Mouse (Mus musculus) spleen, adult 18-20 months (tissue): Measurements from ENCODE around the gene Akap13.
A peak's percentile ranks its signal among the peaks of the same experiment; 100 is the strongest.

Source experiments
- DNase-seq, 2 experiments: peaks; one replicate each; pipeline ENCODE4 v3.0.0; 2022; ENCODE audit warnings: mixed read lengths in 2 of 2

The Akap13 gene

GRCm38 (mm10) chr7:75686046-75686826 lies 230.9 kb downstream of the Akap13 start:
- no peak for DNase-seq

DNA sequence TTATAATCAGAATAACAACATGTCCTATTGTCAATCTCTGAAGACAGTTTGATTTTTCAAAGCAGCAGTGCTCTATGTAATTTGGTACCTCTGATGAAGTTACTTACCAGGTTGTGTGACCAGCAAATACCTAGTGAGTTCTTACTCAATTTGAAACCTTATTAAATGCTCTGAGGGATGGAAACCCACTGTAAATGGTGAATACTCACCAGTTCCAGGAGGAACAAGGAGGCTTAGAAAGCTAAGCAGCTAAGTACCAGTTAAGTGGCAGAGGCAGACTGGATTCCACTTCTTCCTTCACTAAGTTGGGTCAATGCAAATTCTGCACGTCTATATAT lies 231.5 kb downstream of the Akap13 start:
- no peak for DNase-seq

DNA sequence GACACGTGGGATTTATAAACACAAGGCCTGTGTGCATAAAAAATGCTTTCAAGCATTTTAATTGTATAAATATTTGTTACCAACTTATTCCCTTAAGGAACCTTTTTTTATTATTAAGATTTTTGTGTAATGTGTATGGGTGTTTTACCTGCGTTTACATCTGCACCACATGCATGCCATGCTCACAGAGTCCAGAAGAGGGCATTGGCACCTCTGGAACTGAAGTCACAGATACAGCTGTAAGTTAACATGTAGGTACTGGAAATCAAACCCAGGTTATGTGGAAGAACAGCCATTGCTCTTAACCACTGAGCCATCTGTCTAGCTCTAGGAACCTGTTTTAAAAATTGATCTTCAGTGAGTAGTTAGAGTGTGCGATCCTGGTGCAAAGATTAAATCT lies 232.8 kb downstream of the Akap13 start:
- DNase-seq, result no peak

GRCm38 (mm10) chr7:75694777-75695176 lies 239.4 kb downstream of the Akap13 start:
- DNase-seq, result no peak

GRCm38 (mm10) chr7:75699836-75700235 lies 244.5 kb downstream of the Akap13 start:
- DNase-seq, result no peak

DNA sequence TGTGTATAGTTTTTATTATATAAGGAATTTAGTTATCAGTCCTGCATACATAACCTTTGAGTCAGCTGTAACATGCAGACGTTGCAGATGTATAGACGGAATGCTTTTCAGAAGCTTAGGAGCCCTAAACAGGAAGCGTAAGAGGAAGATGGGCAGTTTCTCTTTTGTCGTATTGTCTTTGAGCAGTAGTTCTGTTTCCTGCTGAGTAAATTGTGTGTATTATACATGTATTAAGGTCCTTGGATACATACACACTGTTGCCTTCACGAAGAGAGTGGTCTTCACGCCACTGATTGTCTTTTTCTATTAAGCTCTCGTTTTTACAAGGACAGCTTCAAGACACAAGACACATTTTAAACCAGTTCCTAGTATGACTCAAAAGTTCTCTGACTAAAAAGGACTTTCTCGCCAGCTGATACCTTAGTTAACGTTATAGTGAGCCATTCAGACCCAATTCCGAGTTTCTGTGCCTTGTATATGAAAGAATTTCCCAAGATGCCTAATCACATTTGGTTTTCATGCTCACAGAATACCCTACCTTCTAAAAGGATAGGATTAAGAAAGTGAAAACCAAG lies 245.5 kb downstream of the Akap13 start:
- no peak for DNase-seq

- peak; percentile 48 to 49 for DNase-seq
These were observed 246.4 kb downstream of the Akap13 start for GRCm38 (mm10) chr7:75701761-75702160.

DNA sequence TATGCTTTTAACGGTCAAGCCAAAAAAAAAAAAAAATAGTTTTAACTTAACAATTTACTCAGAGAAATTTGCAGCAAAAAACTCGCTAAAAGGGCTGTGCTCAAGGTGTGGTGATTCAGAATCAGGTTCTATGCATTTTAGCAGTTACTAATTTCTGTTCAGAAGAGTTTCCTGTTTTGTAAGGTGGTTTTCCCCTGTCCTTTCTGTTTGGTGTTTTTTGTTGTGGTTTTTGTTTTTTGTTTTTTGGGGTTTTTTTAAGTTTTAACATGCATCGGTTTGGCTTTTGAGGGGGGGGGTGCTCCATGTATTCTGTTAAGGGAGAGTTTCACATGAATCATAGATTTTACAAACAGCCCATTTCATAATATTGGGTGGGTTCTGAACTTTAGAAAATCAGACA lies 247.0 kb downstream of the Akap13 start:
- no peak for DNase-seq

DNA sequence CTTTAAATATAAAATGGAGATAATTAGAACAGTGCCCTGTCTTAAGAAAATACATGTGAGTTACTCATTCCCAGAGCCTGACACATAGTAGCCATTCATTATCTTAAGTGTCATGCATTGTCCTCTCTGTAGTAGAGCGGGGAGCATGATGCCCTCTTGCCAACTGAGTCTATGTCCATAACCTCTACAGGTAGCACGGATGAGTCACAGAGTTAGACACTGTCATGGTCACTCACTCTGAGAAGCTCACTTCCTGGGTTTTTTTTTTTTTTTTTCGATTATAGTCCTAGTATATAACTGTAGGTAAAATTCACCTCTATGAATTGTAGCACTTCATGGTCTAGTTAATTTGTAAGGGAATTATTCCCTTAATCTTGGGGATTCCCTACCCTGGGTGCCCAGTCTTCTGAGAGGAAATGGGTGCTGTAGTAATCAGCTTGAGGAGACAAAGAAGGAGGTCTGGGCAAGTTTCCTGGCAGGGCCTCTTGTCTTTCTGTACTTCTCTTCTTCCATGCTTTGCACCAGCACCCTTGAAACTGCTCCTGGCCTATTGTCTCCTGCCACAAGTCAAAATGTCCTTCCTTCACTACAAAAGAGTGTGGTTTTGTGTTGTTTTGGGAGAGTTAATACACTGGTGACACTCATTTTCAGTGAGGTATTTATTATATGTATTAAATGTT lies 247.8 kb downstream of the Akap13 start:
- DNase-seq, result no peak

- DNase-seq, result no peak
These were observed 249.5 kb downstream of the Akap13 start for GRCm38 (mm10) chr7:75704862-75705261.

DNA sequence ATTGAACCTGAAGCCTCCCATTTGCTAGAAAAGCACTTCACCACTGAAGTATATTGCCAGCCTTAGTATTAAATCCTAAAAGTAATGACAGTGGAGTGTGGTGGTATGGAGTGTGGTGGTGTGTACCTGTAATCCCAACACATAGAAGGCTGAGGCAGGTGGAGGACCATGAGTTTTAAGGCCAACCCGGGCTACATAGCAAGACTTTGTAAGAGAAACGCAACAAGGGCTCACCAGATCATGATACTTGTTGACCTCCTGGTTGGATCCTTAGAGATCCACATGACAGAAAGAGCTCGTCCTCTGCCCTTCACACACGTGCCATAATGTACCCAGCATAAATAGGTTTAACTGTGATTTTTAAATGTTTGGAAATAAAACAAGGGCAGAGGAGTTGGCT lies 254.6 kb downstream of the Akap13 start:
- no peak for DNase-seq

- DNase-seq, result no peak
These were observed 255.6 kb downstream of the Akap13 start for GRCm38 (mm10) chr7:75710920-75711319.

DNA sequence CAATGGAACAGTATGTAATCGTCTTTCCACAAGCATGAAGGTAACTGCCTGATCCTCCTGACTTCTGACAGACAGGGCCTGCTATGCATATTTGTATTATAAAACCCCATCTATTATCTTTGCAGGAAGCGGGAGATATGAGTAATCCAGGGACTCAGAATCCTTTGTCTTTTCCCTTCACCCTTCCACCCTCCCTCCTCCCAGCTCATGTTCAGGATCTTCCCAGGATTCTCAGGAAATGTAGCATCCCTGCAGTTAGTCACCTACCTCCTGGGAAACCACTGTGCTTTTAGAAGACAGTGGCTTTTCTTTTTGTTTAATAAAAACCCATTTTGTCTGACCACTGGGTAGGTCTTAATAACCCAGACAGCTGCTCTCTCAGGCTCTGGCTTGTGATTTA lies 256.1 kb downstream of the Akap13 start:
- DNase-seq, result no peak

- no peak for DNase-seq
These were observed 257.5 kb downstream of the Akap13 start for GRCm38 (mm10) chr7:75712808-75713207.

- DNase-seq, result no peak
These were observed 258.6 kb downstream of the Akap13 start for GRCm38 (mm10) chr7:75713959-75714358.

- DNase-seq, result no peak
These were observed 259.7 kb downstream of the Akap13 start for GRCm38 (mm10) chr7:75715026-75715425.

DNA sequence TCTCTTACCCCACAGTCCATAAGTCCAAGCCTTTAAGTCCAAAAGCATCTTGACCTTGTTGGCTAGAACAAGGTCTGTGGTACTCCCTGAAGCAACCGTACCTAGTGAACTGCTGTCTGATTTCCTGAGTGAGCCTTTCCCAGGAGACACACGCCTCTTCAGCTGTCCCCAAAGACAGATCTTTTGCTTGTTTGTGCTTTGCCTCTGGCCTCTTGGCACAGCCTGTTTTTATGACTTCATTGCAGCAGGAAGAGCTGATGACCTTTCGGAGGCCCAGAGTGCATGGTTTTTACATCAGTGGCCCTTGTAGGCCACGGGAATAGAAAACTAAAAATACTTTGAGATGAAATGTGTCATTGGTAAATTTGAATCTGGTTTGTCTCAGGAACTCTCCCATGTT lies 260.6 kb downstream of the Akap13 start:
- no peak for DNase-seq

GRCm38 (mm10) chr7:75717349-75717748 lies 262.0 kb downstream of the Akap13 start:
- DNase-seq, result no peak

DNA sequence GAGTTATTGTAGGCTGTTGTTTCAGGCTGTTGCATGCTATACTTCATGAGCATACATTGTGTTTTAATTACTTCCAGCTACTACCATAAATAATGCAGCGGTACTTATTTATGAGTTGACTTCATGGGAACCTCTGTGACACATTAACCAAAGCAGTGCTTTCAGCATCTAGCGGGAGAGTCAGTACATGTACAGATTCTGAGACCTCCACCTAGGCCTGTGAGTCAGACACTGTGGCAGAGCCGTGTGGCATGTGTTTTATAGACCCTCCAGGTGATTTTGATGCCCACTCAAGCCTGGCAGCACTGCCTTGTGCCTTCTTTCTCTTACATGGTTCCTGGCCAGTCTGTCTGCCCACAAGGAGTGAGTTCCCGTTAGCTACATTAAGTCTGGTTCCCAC lies 266.0 kb downstream of the Akap13 start:
- no peak for DNase-seq

DNA sequence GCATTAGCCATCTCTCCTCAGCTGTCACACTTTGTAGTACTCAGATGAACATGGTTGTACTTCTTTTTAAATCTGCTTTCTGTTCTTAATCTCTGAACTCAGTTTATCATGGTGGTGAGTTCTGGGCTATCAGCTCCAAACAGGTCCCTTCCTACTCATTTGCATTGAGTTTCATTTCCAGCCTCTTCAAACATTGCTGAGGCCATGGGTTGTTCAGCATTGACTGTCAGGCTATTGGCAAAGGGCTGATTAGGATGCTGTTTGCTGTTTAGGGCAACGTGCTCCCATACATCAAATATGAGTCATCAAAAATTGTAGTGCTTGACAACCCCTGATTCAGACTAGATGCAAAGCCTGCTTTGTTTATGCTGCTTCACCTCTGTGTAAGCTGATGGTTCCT lies 268.7 kb downstream of the Akap13 start:
- no peak for DNase-seq

DNA sequence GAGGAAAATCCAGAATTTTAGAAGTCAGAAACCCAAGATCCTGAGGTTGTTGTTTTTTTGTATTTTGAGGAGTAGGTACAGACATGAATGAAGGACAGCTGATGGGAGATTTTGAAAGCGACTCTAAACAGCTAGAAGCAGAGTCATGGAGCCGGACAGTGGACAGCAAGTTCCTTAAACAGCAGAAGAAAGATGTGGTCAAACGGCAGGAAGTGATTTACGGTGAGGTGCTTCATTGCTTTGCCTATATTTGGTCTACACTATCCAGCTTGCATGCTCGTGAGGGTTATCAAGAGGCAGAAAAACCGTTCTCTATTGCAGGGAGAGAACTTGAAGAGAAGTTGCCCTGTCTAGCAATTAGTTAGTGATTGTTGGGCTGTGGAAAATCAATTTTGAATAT lies 270.6 kb downstream of the Akap13 start:
- no peak for DNase-seq

DNA sequence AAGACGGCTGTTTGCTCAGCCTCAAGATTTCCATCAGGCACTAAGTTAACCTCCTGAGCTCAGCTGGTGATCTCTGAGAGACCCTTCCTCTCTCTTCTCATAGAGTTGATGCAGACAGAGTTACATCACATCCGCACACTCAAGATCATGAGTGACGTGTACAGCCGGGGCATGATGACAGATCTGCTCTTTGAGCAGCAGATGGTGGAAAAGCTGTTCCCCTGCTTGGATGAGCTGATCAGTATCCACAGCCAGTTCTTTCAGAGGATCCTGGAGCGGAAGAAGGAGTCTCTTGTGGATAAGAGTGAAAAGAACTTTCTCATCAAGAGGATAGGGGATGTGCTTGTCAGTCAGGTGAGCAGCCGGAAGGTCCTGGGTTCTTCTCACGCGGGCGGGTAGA lies 271.5 kb downstream of the Akap13 start:
- no peak for DNase-seq

DNA sequence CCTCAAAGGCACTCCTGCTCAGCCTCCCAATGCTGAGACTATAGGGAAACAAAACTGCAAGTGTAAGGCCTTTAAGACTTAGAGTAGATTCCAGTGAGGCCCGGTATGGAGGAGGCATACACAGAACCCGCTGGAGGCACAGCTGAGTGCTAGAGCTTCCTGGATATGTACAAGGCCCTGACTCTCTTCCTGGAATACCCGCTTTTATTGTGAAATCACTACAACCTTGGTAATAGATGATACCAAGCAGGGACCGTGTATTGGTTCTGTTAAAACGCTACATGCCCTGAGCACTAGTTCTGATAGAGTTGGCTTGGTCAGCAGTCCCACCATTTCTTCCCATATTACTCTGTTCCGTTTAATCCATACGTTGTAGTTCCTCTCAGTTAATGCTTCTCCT lies 274.3 kb downstream of the Akap13 start:
- no peak for DNase-seq

DNA sequence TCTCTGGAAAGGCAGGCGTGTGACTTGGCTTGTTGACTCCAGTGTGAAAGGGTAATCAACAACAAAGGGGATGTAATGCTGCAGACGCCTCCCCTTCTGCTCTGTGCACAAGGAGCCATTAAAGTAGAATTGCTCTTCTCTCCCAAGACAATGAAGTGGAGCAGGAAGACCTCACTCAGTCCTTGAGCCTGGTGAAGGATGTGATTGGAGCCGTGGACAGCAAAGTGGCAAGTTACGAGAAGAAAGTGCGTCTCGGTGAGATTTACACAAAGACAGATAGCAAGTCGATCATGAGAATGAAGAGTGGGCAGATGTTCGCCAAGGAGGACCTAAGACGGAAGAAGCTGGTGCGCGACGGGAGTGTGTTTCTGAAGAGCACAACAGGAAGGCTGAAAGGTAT lies 274.9 kb downstream of the Akap13 start:
- DNase-seq, result no peak
